Mouse (Mus musculus) cerebellum, adult 2 months (tissue): ENCODE measurements at regions not wholly inside any gene's neighbourhood (a gene's known extent, or its start where the extent isn't known, plus 50 kb on each side); places are given as distances from the start of the nearest gene placed in this dataset.

Experiments used
- CTCF ChIP-seq: fragments of 200-500 bp; IDR thresholded peaks from 2 replicates; pipeline ENCODE4 v1.5.1; 2011; ENCODE audit warnings: low read depth, mild to moderate bottlenecking, control low read depth, low read length, moderate library complexity, borderline replicate concordance; ENCODE audit not compliant: insufficient read depth
- POLR2A ChIP-seq: fragments of 200-500 bp; IDR thresholded peaks from 2 replicates; pipeline ENCODE4 v1.6.1; 2011; ENCODE audit warnings: low read length, control low read depth, borderline replicate concordance; ENCODE audit not compliant: insufficient read depth

DNA sequence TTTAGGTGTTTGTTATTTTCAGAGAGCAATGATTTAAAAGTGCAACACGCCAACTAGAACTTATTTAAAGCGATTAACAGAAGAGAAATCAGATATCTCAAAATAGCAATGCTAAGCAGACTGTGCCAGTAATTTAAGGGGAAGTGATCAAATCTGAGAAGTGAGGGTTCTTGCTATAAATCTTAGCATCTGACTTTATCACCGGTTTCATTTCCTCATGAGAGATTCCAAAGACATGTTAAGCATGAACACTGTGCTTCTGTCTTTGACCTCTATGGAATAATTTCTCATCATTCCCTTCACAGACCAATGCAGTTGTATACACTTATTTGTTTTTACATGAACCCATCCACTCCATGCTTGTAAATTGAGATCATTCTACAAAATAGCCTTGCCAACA is 172.0 kb upstream of the Ptger4 start:
- TF ChIP-seq CTCF (no peak), POLR2A (no peak)
